13 mouse cellular contexts compared by ENCODE assay signal in genomic region chr5:113199126-113199771, GRCm38 (mm10). TPM values are rescaled to one million over a fixed set of nuclear protein-coding genes. Genes with fewer than 3 reads are reported as not detected.
DNase-seq lines count a peak whose midpoint lies in the region; ATAC-seq and TF ChIP-seq lines count a peak whose summit lies in the region.
"Had no signal": no experiment of that assay in that cellular context is flagged by ENCODE, and none has a peak within 500 bp of the region (broad histone marks: within the 10 kb centered on the region; RNA-seq: fewer than 3 reads in every experiment).

No protein-coding gene starts in this region.

- TF ChIP-seq POLR2A in small intestine, adult 2 months (IDR thresholded peaks at IDR 0.05; ENCODE audit: low read depth, low read length) = no peak

- no peak for TF ChIP-seq CTCF in lung, embryonic 14.5 days (IDR thresholded peaks at IDR 0.05; ENCODE audit: low read depth)
- TF ChIP-seq CTCF in small intestine, adult 2 months (IDR thresholded peaks at IDR 0.05; ENCODE audit: extremely low read depth, insufficient read length, insufficient replicate concordance, low read depth, low read length) = no peak

- H3K36me3 ChIP-seq in lung, embryonic 14.5 days (ENCODE audit: insufficient read depth) = no peaks in the 10 kb centered on the region
- peaks cover 35% of the 10 kb centered on the region for H3K36me3 ChIP-seq in small intestine, adult 2 months (ENCODE audit: control insufficient read depth, insufficient read depth, low read length)

- H3K4me1 ChIP-seq in lung, embryonic 14.5 days (ENCODE audit: insufficient read depth) = no peaks in the 10 kb centered on the region; the same call in 1 of the 2 replicates
- peaks cover 3% of the 10 kb centered on the region for H3K4me1 ChIP-seq in small intestine, adult 2 months (ENCODE audit: control insufficient read depth, insufficient read depth, insufficient read length, low read length)

- H3K9me3 ChIP-seq in lung, embryonic 14.5 days (ENCODE audit: low read depth, low read length) = no peaks in the 10 kb centered on the region

- no peak overlapping the region for H3K4me2 ChIP-seq in lung, embryonic 14.5 days

- DNase-seq in heart, adult 11 months = peak; percentile 97
- DNase-seq in heart, postnatal 14 days = no peak
- DNase-seq in lung, embryonic 14.5 days = no peak
- no peak for DNase-seq in lung, postnatal 14 days
- peak; percentile 62 to 72 for DNase-seq in heart, adult 9 months (ENCODE audit: low spot score in 2 of 2)
- no peak for DNase-seq in adrenal gland, postnatal 10 days
- no peak for DNase-seq in layer of hippocampus, postnatal 10 days (ENCODE audit: low spot score in 2 of 2)
- DNase-seq: cerebellum, adult 9-10 months had no signal

- no peak for ATAC-seq in lung, embryonic 14.5 days (ENCODE audit: insufficient read depth)
- ATAC-seq: activated CD4-positive, CD25-positive, alpha-beta regulatory T cell, adult 4 months had no signal

- H3K4me3 ChIP-seq in lung, embryonic 14.5 days (ENCODE audit: low read depth, low read length) = no peak overlapping the region
- no peak overlapping the region for H3K4me3 ChIP-seq in small intestine, adult 2 months (ENCODE audit: low read depth, low read length)

- no peak overlapping the region for H3K9ac ChIP-seq in lung, embryonic 14.5 days

- WGBS in lung, embryonic 14.5 days = 45% methylated on average over 8 of the region's 8 CpGs
- WGBS in small intestine, adult 2 months = 67% methylated on average over 8 of the region's 8 CpGs

- no peaks in the 10 kb centered on the region for H3K27me3 ChIP-seq in lung, embryonic 14.5 days (ENCODE audit: insufficient read depth, low read length)
- no peaks in the 10 kb centered on the region for H3K27me3 ChIP-seq in small intestine, adult 2 months (ENCODE audit: control insufficient read depth, insufficient read depth, low read length)

- H3K27ac ChIP-seq in lung, embryonic 14.5 days (ENCODE audit: low read depth) = peak overlapping the region; percentile 21; the same call in 1 of the 2 replicates
- H3K27ac ChIP-seq in small intestine, adult 2 months (ENCODE audit: insufficient read depth, low read depth, low read length) = peak overlapping the region; percentile 7; the same call in 1 of the 2 replicates

- intact Hi-C loops in heart, postnatal 14 days (cut with DNase I) = no loop called here

RNA-seq across cellular contexts. Expression of gene 2900026A02Rik, which starts 21.8 kb away (rescaled TPM):
- 10 to 100 TPM; 33.9 to 35.3 TPM for total RNA-seq in heart, postnatal 14 days (2021)
- polyA plus RNA-seq in lung, embryonic 14.5 days (2014; fragmentation: Nextera tagmentation; extraction: Ambion mirVana) = 6.9 TPM in 2 replicates
- polyA plus RNA-seq in small intestine, adult 2 months (2012; rRNA removed) = 24.2 and 70.8 TPM in 2 replicates
- 10 to 100 TPM; 23.0 to 23.1 TPM for total RNA-seq in adrenal gland, postnatal 10 days (2021)
- 10 to 100 TPM; 55.4 to 56.9 TPM for total RNA-seq in layer of hippocampus, postnatal 10 days (2021)

RNA-seq across cellular contexts. Expression of gene Tmem211, which starts 27.5 kb away (rescaled TPM):
- total RNA-seq in heart, postnatal 14 days (2021) = not detected
- polyA plus RNA-seq in lung, embryonic 14.5 days (2014; fragmentation: Nextera tagmentation; extraction: Ambion mirVana) = not detected in 2 replicates
- not detected in 2 replicates for polyA plus RNA-seq in small intestine, adult 2 months (2012; rRNA removed)
- not detected for total RNA-seq in adrenal gland, postnatal 10 days (2021)
- under 1 TPM in 1 of 2 experiments, not detected in 1; 0.18 TPM for total RNA-seq in layer of hippocampus, postnatal 10 days (2021)
- total RNA-seq: granulocyte monocyte progenitor cell, adult 5-6 weeks; left cerebral cortex, postnatal 10 days; megakaryocyte, adult 5-6 weeks had no signal
- polyA plus RNA-seq: activated CD4-positive, CD25-positive, alpha-beta regulatory T cell, adult 4 months had no signal

Comparison
In these comparisons a context has a peak if more than half of its experiments do, and no peak if none do; other contexts are left out.
1. DNase-seq: peak in heart, adult 11 months (single experiment) and heart, adult 9 months (2 of 2); none in heart, postnatal 14 days (0 of 2), lung, embryonic 14.5 days (single experiment), lung, postnatal 14 days (single experiment), adrenal gland, postnatal 10 days (single experiment) and layer of hippocampus, postnatal 10 days (0 of 2).